Mouse (Mus musculus) 3134 (cell line): Measurements from ENCODE around the gene Tln2.
A peak's percentile ranks its signal among the peaks of the same experiment; 100 is the strongest.

Experiments
- DNase-seq: peaks from one replicate; pipeline ENCODE4 v3.0.0-alpha.2; 2011; ENCODE audit warnings: low spot score; ENCODE audit not compliant: insufficient read length; ENCODE audit errors: extremely low read depth

Tln2 gene

DNA sequence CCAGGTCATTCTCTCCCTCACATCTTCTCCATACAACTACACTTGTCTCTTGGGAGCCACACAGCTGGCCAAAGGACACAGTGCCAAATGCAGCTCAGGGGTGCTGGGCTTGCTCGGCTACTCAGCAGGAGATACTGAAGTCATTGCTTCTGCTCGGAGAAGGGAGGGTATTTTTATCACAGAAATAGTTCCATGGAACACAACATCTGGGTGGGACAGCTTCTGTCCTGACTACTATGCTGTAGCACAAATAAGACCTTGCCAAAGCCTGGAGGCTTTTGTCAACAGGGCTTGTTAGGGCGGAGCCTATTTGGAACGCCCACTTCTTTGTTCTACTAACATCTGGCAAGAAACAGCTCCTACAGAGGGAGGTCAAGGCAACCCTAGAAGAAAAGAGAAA is 10.2 kb downstream of the Tln2 start:
- no peak for DNase-seq

DNA sequence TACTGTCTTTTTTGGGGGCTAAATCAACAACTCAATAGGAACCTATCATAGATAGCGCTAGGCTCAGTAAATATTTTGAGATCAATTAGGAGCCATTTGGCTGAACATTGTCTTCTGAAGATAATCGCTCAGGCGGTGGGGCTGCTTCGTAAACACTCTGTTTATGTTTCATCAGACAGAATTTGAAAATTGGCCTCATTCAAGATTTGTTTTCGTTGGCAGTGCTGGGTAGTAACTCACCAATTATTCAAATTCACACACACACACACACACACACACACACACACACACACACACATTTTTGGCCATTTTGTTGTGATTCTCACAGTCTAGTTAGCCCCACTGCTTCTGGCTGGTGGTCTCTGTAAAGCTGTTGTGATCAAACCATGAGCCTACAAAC is 12.9 kb downstream of the Tln2 start:
- DNase-seq, result no peak

DNA sequence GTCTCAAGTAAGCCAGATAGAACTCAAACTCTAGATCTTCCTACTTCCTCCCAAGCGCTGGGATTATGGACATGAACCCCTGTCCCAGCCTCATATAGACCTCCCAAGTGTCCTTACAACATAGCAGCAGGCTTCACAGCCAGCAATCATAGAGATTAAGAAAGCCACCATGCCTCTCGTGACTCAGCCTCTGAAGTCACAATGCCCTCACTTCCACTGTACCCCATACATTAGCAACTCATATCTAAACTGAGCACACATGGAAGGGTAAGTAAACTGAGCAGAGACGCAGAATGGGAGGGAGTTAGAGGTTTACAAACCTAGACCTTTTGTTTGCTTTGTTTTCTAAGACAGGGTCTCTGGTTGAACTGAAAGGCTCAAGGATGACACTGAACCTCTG is 13.7 kb downstream of the Tln2 start:
- no peak for DNase-seq

- peak; percentile 24 for DNase-seq
Measured at GRCm38 (mm10) chr9:67544783-67545182, 14.7 kb downstream of the Tln2 start.

- no peak for DNase-seq
Measured at GRCm38 (mm10) chr9:67541948-67542347, 17.6 kb downstream of the Tln2 start.

GRCm38 (mm10) chr9:67539776-67540706 is 19.5 kb downstream of the Tln2 start:
- DNase-seq, result peak; percentile 22

GRCm38 (mm10) chr9:67534420-67534819 is 25.1 kb downstream of the Tln2 start:
- no peak for DNase-seq

DNA sequence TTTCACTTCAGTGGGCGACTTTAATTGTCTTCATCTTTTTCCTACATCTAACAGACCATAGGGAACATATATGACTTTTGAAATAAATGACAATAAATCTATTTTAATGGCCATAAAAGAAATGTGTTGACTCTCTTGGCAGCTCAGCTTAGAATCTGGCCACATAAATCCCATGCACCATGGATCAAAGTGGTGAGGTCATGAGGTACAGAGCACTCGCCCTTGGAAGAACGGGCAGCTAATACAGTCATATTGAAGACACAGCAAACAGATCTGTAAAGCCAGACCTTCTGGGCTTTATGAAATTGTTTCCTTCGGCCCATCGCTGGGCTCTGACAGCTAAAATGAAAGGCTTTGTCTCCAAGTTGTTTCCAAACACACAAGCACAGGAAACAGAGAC is 26.2 kb downstream of the Tln2 start:
- no peak for DNase-seq

DNA sequence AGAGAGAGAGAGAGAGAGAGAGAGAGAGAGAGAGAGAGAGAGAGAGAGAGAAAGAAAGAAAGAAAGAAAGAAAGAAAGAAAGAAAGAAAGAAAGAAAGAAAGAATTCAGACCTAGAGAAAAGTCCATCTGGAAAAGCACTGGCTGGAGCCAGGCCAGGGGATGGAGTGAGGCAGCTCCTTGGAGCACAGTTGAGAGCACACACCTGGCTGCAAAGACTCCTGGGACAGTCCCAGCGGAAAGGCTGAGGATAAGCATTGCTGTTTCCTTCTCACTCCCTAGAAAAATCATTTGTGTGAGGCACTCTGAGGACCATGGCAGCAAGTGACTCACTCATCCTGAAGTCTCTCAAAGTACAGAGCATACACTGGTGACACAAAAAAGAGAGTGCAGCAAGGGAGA is 26.9 kb downstream of the Tln2 start:
- no peak for DNase-seq

DNA sequence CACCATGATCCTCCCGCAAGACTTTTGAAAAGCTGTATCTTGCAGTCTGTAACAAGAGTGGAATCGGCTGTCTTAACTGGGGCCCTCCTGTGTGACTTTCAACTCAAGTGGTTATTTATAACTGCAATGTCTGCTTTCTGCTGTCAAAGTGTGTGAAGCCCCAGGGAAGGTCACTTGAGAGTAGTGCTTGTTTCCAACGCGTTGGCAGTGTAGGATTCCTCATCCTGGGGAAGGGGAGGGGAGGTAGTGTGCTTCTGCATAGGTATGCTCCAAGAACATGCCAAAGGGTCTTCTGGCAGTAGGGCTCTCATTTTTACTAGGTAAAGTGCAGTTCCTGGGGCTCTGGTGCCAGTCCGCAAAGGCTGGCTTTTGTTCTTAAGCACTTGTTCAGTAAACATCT is 29.9 kb downstream of the Tln2 start:
- no peak for DNase-seq

- no peak for DNase-seq
Measured at GRCm38 (mm10) chr9:67527726-67528125, 31.8 kb downstream of the Tln2 start.

DNA sequence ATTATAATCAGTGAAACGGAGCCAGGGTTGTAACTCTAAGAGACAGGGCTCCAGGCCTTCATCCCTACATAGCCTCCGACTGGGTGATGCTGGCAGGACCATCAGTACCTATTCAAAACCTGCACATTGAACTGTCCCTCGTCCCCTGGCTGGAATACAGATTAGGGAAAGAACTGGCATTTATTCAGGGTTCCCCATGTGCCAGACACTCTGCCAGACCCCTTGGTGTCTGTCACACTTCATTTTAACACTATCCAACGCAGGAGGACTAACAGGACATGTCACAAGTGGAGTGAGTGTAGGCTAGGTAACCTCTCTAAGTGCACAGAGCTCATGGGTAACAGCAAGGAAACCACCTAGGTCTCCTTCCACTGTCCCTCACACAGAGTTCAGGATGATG is 37.8 kb downstream of the Tln2 start:
- no peak for DNase-seq

GRCm38 (mm10) chr9:67509510-67509909 is 50.0 kb downstream of the Tln2 start:
- DNase-seq, result no peak

- DNase-seq, result no peak
Measured at GRCm38 (mm10) chr9:67504669-67505260, 54.7 kb downstream of the Tln2 start.

GRCm38 (mm10) chr9:67501801-67502200 is 57.7 kb downstream of the Tln2 start:
- no peak for DNase-seq

DNA sequence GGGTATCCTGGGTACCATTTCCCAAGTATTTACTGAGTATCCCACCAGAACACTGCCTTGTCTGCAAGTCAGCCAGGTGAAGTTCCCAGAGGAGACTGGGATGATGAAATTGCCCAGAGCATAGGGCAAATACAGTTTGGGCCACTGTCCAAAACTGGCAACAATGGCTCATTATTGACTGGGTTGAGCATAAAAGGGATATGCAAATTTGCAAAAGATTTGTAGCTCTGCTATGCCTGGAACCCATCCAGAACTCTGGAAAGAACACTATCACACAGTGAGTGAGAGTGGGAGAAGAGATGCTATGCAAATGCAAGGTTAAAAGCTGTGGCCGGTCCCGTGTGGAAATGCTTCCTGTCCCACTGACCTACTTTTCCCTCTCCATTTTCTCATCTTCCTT is 63.1 kb downstream of the Tln2 start:
- no peak for DNase-seq

- DNase-seq, result no peak
Measured at GRCm38 (mm10) chr9:67495350-67495749, 64.2 kb downstream of the Tln2 start.

DNA sequence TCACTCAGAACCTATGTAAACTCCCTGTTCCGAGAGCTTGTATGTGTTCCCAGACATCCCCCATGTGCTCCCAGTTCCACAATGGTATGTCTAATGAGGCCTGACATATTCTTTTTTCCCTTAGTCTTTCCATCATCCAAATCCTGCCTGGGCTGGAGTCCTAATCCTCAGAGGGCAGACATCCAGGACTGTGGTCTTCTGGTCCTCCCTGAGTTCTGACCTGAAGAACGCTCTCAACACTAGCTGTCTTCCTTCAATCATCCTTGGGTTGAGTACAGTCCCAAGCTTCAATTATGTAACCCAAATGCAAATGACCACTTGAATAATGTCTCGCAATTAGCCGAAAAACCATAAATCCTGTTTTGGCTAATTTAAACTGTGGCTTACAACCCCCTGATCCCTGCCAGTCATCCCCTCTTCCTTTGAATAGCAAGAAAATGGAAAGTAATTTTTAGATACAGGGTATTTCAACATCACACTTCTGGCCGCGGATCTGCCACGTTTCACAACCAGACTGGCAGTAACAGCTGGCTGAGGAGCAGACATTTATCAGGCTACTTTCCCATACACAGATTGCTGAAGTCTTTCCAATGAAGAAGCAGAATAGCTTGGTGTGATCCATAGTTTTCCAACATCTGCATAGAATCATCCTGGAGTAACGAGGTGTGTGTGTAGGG is 65.5 kb downstream of the Tln2 start:
- DNase-seq, result no peak

DNA sequence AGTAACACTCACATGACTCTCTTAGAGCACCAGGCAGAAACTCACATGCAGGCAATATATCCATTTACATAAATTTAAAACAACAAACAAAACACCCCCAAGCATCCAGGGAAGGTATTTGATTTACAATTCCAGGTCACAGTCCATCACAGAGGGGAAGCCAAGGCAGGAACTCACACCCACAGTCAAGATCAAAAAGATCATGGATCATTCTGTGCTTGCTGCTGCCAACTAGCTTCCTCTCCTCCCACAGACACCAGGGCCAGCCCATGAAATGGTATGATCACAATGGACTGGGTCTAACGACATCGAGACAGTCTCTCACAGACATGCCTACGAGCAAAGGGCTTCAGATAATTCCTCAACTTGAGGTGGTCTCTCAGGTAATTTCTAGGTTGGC is 70.1 kb downstream of the Tln2 start:
- DNase-seq, result no peak

GRCm38 (mm10) chr9:67486621-67487020 is 72.9 kb downstream of the Tln2 start:
- DNase-seq, result peak; percentile 10

- DNase-seq, result no peak
Measured at GRCm38 (mm10) chr9:67485169-67486072, 74.1 kb downstream of the Tln2 start.
